Mouse (Mus musculus) neural tube, embryonic 11.5 days (tissue): Measurements from ENCODE around the gene Hoxd1. TPM values are rescaled to one million over a fixed set of nuclear protein-coding genes. Genes with fewer than 3 reads are reported as not detected.

ENCODE experiments used
- ATAC-seq: fragments of 200-750 bp; cut with Nextera tagmentation; 2 replicates; pipeline ENCODE4 v1.8.0; 2017; ENCODE audit warnings: moderate number of reproducible peaks, mild to moderate bottlenecking, moderate TSS enrichment, moderate library complexity; ENCODE audit not compliant: insufficient read depth, low FRiP score, low TSS enrichment
- DNase-seq: peaks from one replicate; pipeline ENCODE4 v3.0.0-alpha.2; 2015; ENCODE audit warnings: low spot score
- H3K27ac ChIP-seq: fragments of 300-500 bp; sonication (generic); 2 replicates; pipeline ENCODE4 v1.5.1; 2014; ENCODE audit warnings: low read depth, mild to moderate bottlenecking, low read length
- H3K27me3 ChIP-seq: fragments of 300-500 bp; sonication (generic); 2 replicates; pipeline ENCODE4 v1.6.1; 2014; ENCODE audit warnings: mild to moderate bottlenecking, low read length, mixed read lengths; ENCODE audit not compliant: control insufficient read depth, insufficient read depth
- H3K36me3 ChIP-seq: fragments of 300-500 bp; sonication (generic); 2 replicates; pipeline ENCODE4 v1.6.1; 2014; ENCODE audit warnings: mild to moderate bottlenecking, low read length, moderate library complexity, mixed read lengths; ENCODE audit not compliant: control insufficient read depth, insufficient read depth
- H3K4me1 ChIP-seq: fragments of 300-500 bp; sonication (generic); 2 replicates; pipeline ENCODE4 v1.6.1; 2014; ENCODE audit warnings: low read length, mixed read lengths; ENCODE audit not compliant: control insufficient read depth, insufficient read depth
- H3K4me2 ChIP-seq: fragments of 300-500 bp; sonication (generic); 2 replicates; pipeline ENCODE4 v1.6.1; 2014; ENCODE audit warnings: low read depth, mild to moderate bottlenecking, moderate library complexity
- H3K4me3 ChIP-seq: fragments of 300-500 bp; sonication (generic); 2 replicates; pipeline ENCODE4 v1.5.1; 2014; ENCODE audit warnings: low read depth, low read length
- H3K9ac ChIP-seq: fragments of 300-500 bp; sonication (generic); 2 replicates; pipeline ENCODE4 v1.6.1; 2014; ENCODE audit warnings: mild to moderate bottlenecking, low read length
- H3K9me3 ChIP-seq: fragments of 300-500 bp; sonication (generic); 2 replicates; pipeline ENCODE4 v1.6.1; 2016; ENCODE audit warnings: low read length; ENCODE audit not compliant: control insufficient read depth
- WGBS: fragments of 180-500 bp; shearing (Covaris S2); extraction: QIAGEN DNeasy Blood & Tissue Kit; methylation state at CpG from one replicate; pipeline ENCODE4 v1.1.7; 2014; 5-methylcytosine and 5-hydroxymethylcytosine counted together
- polyA plus RNA-seq: library from polyadenylated mRNA; unstranded; fragments of >200 nt; fragmentation: Nextera tagmentation; extraction: Ambion mirVana; gene quantifications from 2 replicates; pipeline ENCODE4 v1.2.1, GENCODE M21; 2014

The Hoxd1 gene
- polyA plus RNA-seq, 1 experiment from 2014 or later = 9.8 TPM

- no peaks in the 10 kb centered on the region for H3K9me3 ChIP-seq
- H3K4me2 ChIP-seq = peak overlapping the region; percentile 89
- peak overlapping the region; percentile 99 for H3K27ac ChIP-seq
- DNase-seq (peak; percentile 61), ATAC-seq (peak; percentile 59)
- H3K4me1 ChIP-seq = peaks cover 58% of the 10 kb centered on the region
- H3K9ac ChIP-seq = peak overlapping the region; percentile 95
- H3K4me3 ChIP-seq = peak overlapping the region; percentile 66
- H3K27me3 ChIP-seq = no peaks in the 10 kb centered on the region
- 2% methylated on average over 6 of the region's 6 CpGs for WGBS
- no peaks in the 10 kb centered on the region for H3K36me3 ChIP-seq
These were observed 40.9 kb upstream of the Hoxd1 start for GRCm38 (mm10) chr2:74721882-74722281.

- Histone ChIP-seq H3K4me1 (peaks cover 61% of the 10 kb centered on the region), H3K9me3 (no peaks in the 10 kb centered on the region), H3K4me3 (peak overlapping the region; percentile 66), H3K4me2 (peak overlapping the region; percentile 89), H3K36me3 (no peaks in the 10 kb centered on the region), H3K9ac (peak overlapping the region; percentile 95), H3K27ac (peak overlapping the region; percentile 99), H3K27me3 (no peaks in the 10 kb centered on the region)
- DNase-seq (peak; percentile 61), ATAC-seq (no peak)
- WGBS = 4% methylated on average over 8 of the region's 8 CpGs
These were observed 39.8 kb upstream of the Hoxd1 start for GRCm38 (mm10) chr2:74722949-74723348.

GRCm38 (mm10) chr2:74724244-74725015 lies 38.4 kb upstream of the Hoxd1 start:
- peak overlapping the region; percentile 95 for H3K9ac ChIP-seq
- H3K36me3 ChIP-seq = peaks cover 2% of the 10 kb centered on the region; the same call in 1 of the 2 replicates
- peak overlapping the region; percentile 99 for H3K27ac ChIP-seq
- no peaks in the 10 kb centered on the region for H3K27me3 ChIP-seq
- H3K4me3 ChIP-seq = peak overlapping the region; percentile 66
- H3K4me2 ChIP-seq = peak overlapping the region; percentile 89
- 8% methylated on average over 7 of the region's 7 CpGs for WGBS
- no peak for ATAC-seq
- DNase-seq = peak; percentile 52
- H3K9me3 ChIP-seq = no peaks in the 10 kb centered on the region
- peaks cover 61% of the 10 kb centered on the region for H3K4me1 ChIP-seq

- Histone ChIP-seq H3K36me3 (peaks cover 2% of the 10 kb centered on the region; the same call in 1 of the 2 replicates), H3K4me1 (peaks cover 55% of the 10 kb centered on the region), H3K27ac (peak overlapping the region; percentile 99), H3K4me2 (peak overlapping the region; percentile 89), H3K9ac (peak overlapping the region; percentile 95), H3K27me3 (no peaks in the 10 kb centered on the region), H3K9me3 (no peaks in the 10 kb centered on the region), H3K4me3 (peak overlapping the region; percentile 66)
- 4% methylated on average over 17 of the region's 17 CpGs for WGBS
- DNase-seq = peak; percentile 53
- ATAC-seq = no peak
These were observed 37.6 kb upstream of the Hoxd1 start for GRCm38 (mm10) chr2:74725171-74725570.

GRCm38 (mm10) chr2:74726551-74726950 lies 36.2 kb upstream of the Hoxd1 start, which contains the start of gene Gm28230:
Gm28230 (plus strand) TSS chr2:74726728.
- Histone ChIP-seq H3K27me3 (no peaks in the 10 kb centered on the region), H3K9me3 (no peaks in the 10 kb centered on the region), H3K4me1 (peaks cover 57% of the 10 kb centered on the region), H3K27ac (peak within 1 kb of the TSS; percentile 99), H3K4me2 (peak within 1 kb of the TSS; percentile 89), H3K36me3 (peaks cover 2% of the 10 kb centered on the region; the same call in 1 of the 2 replicates), H3K9ac (peak within 1 kb of the TSS; percentile 95), H3K4me3 (peak within 1 kb of the TSS; percentile 66)
- DNase-seq (peak; percentile 63), ATAC-seq (no peak)
- 10% methylated on average over 5 of the region's 5 CpGs for WGBS

- peak overlapping the region; percentile 95 for H3K9ac ChIP-seq
These were observed 35.7 kb upstream of the Hoxd1 start for GRCm38 (mm10) chr2:74726973-74727639.

GRCm38 (mm10) chr2:74727640-74728302 lies 35.0 kb upstream of the Hoxd1 start:
- Histone ChIP-seq H3K27ac (peak overlapping the region; percentile 99), H3K27me3 (no peaks in the 10 kb centered on the region), H3K9ac (peak overlapping the region; percentile 95), H3K36me3 (peaks cover 2% of the 10 kb centered on the region; the same call in 1 of the 2 replicates), H3K4me2 (peak overlapping the region; percentile 89), H3K9me3 (no peaks in the 10 kb centered on the region), H3K4me1 (peaks cover 62% of the 10 kb centered on the region), H3K4me3 (peak overlapping the region; percentile 66)
- peak; percentile 70 for DNase-seq
- under 1% methylated on average over 25 of the region's 25 CpGs for WGBS
- no peak; the same call in 1 of the 2 replicates for ATAC-seq

More at GRCm38 (mm10) chr2:74726973-74727639, 35.7 kb upstream of the Hoxd1 start:
- peak overlapping the region; percentile 89 for H3K4me2 ChIP-seq
- DNase-seq (peak; percentile 67), ATAC-seq (peak; percentile 2; the same call in 1 of the 2 replicates)
- no peaks in the 10 kb centered on the region for H3K9me3 ChIP-seq
- WGBS = under 1% methylated on average over 39 of the region's 43 CpGs
- H3K4me1 ChIP-seq = peaks cover 59% of the 10 kb centered on the region
- peak overlapping the region; percentile 66 for H3K4me3 ChIP-seq
- H3K36me3 ChIP-seq = peaks cover 2% of the 10 kb centered on the region; the same call in 1 of the 2 replicates
- peak overlapping the region; percentile 99 for H3K27ac ChIP-seq
- H3K27me3 ChIP-seq = no peaks in the 10 kb centered on the region

GRCm38 (mm10) chr2:74728303-74728680 lies 34.5 kb upstream of the Hoxd1 start:
- WGBS = 5% methylated on average over 13 of the region's 13 CpGs
- Histone ChIP-seq H3K36me3 (peaks cover 2% of the 10 kb centered on the region; the same call in 1 of the 2 replicates), H3K9me3 (no peaks in the 10 kb centered on the region), H3K4me2 (peak overlapping the region; percentile 89), H3K4me1 (peaks cover 60% of the 10 kb centered on the region), H3K27me3 (no peaks in the 10 kb centered on the region), H3K27ac (peak overlapping the region; percentile 99), H3K4me3 (peak overlapping the region; percentile 66), H3K9ac (peak overlapping the region; percentile 95)
- ATAC-seq (no peak), DNase-seq (peak; percentile 63)
